Mouse (Mus musculus) T-helper 1 cell (primary cell): ENCODE data around the gene Ddx47.

Experiments
- in situ Hi-C: fragments of 300-600 bp; cut with MboI, MseI; formaldehyde crosslinking; loops from one replicate; pipeline ENCODE4 v1.15.1; 2025; ENCODE audit warnings: high pct_unique_total_duplicates

Gene Ddx47

DNA sequence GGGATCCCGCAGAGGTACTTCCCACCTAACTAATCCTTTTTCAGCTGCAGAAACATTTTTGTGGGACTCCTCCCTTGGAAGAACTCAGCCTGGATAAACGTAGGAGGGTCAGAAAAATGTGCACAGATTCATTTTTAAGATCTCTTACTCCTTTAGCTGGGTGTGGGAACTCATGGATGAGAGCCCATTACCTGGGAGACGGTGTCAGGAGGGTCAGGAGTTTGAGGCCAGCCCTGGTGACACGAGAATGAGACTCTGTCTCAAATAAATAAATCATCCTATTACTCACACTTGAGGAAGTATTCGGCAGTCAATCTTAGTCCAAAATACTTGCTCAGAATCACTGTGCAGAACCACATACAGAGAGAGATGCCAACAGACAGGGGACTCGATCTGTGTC, 58.4 kb downstream of the Ddx47 start:
- in situ Hi-C loops: no loop called here

DNA sequence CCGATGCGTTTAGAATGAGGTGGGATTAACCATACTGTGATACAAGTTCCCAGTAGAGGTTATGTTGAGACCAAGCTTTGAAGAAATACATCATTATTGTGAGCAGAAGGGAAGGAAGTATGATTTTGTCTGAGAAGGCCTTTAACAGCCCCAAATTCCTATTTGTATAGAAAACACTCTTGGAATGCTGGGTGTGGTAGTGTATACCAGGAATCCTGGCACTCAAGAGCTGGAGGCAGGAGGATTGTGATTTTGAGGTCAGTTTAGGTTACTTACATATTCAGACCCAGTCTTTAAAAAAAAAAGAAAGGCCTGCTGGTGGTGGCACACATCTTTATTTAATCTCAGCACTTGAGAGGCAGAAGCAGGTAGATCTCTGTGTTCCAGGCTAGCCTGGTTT, 58.9 kb downstream of the Ddx47 start:
- in situ Hi-C loops: no loop called here
